Mouse (Mus musculus): ENCODE results near the gene Slfn9.

DNA sequence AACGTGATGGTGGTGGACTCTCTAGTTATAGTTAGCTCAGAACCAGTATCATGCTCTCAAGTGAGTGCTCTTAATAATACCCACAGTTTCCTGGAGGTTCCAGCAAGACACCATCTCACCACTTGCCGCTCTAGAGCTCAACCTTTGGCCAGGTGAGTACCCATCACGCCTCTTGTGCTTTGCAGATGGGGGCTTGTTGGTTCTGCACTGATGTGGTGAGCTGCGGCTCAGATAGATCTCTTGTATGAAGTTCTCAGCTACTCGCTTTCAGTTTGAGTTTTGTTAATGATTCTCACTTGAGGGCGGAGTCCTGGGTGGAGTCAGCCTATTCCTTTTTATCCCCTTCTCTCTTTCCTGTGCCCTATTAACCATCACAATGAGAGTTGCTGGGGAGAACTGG is 37.0 kb downstream of the Slfn9 start:
- no peak for TF ChIP-seq ZC3H11A (IDR thresholded peaks at IDR 0.05; ENCODE audit: borderline replicate concordance, low read depth, low read length)
- no peak for TF ChIP-seq HCFC1 (IDR thresholded peaks at IDR 0.05; ENCODE audit: borderline replicate concordance, insufficient read depth, low read length)
- no peak for TF ChIP-seq MAFK (IDR thresholded peaks at IDR 0.05; ENCODE audit: insufficient read depth, low read depth, low read length)

Measured in ES-E14 (cell line).